Mouse (Mus musculus) embryonic fibroblast, embryonic 13.5 days (primary cell): ENCODE data around the gene Smyd3. TPM values are rescaled to one million over a fixed set of nuclear protein-coding genes. Genes with fewer than 3 reads are reported as not detected.

Experiments used
- H3K27ac ChIP-seq: 2 replicates; pipeline ENCODE4 v1.5.1; 2012; ENCODE audit warnings: low read length, control low read depth, inconsistent platforms; ENCODE audit not compliant: insufficient read depth
- H3K4me1 ChIP-seq: 2 replicates; pipeline ENCODE4 v1.6.1; 2011; ENCODE audit warnings: low read length; ENCODE audit not compliant: control insufficient read depth, insufficient read depth
- H3K4me3 ChIP-seq: 2 replicates; pipeline ENCODE4 v1.5.1; 2011; ENCODE audit warnings: mild to moderate bottlenecking, control low read depth, low read length; ENCODE audit not compliant: insufficient read depth
- CTCF ChIP-seq: IDR thresholded peaks from 2 replicates; pipeline ENCODE4 v1.5.1; 2011; ENCODE audit warnings: mild to moderate bottlenecking, control low read depth, low read length, moderate library complexity, borderline replicate concordance; ENCODE audit not compliant: insufficient read depth
- POLR2A ChIP-seq: IDR thresholded peaks from 2 replicates; pipeline ENCODE4 v1.6.1; 2011; ENCODE audit warnings: low read depth, mild to moderate bottlenecking, control low read depth, low read length, moderate library complexity
- polyA plus RNA-seq: library from polyadenylated mRNA; stranded (reverse); fragments of >200 nt; gene quantifications from 2 replicates; pipeline ENCODE4 v1.2.4, GENCODE M21; 2011; ENCODE audit warnings: low read depth; ENCODE audit not compliant: missing spikeins, insufficient read length

The Smyd3 gene
- polyA plus RNA-seq, 1 experiment: 12.3 TPM

GRCm38 (mm10) chr1:179276866-179277265 lies 241.0 kb downstream of the Smyd3 start:
- H3K4me1 ChIP-seq: no peaks in the 10 kb centered on the region
- no peak overlapping the region for H3K4me3 ChIP-seq
- TF ChIP-seq POLR2A (no peak), CTCF (no peak)
- no peak overlapping the region for H3K27ac ChIP-seq

- Histone ChIP-seq H3K4me1 (no peaks in the 10 kb centered on the region), H3K27ac (no peak overlapping the region), H3K4me3 (no peak overlapping the region)
- TF ChIP-seq POLR2A: no peak
- TF ChIP-seq CTCF: no peak
Observed at GRCm38 (mm10) chr1:179272926-179273325, 244.9 kb downstream of the Smyd3 start.

DNA sequence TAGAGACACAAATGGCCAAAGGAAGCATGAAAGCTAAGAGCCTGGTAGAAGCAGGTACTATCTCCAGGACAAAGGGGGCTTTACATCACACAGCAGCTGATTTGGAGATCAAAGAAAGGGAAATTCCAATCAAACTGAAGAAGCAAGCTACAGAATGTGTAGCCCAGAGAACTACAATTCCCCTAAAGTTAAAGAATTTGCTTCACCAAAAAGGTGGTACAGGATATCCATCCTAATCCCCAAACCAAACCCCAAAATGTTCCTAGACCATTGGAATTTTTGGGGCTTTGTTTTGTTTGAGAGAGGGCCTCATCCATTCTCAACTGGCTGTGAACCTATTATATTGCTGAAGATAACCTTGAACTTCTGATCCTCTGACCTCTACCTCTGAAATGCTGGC lies 245.5 kb downstream of the Smyd3 start:
- TF ChIP-seq POLR2A (no peak), CTCF (no peak)
- H3K4me3 ChIP-seq: no peak overlapping the region
- no peaks in the 10 kb centered on the region for H3K4me1 ChIP-seq
- H3K27ac ChIP-seq: no peak overlapping the region

DNA sequence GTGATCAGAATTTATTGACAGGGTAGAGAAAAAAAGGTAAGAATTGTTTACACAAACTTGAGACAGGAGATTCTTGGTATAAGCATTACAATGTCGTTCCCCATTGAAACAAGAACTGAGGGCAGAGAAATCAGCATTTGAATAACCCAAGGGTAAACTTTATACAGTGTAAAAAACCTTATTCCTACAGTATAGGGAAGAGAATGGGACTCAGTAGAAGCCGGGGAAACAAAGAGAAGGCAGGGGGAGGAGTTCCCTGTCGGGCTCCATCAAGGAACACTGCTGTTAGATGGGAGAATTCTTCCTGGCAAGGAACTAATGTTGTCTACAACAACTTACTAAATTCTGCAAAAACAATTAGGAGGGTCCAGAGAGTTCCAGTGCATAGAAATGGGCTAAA lies 250.9 kb downstream of the Smyd3 start:
- no peak for TF ChIP-seq POLR2A
- Histone ChIP-seq H3K27ac (no peak overlapping the region), H3K4me1 (no peaks in the 10 kb centered on the region), H3K4me3 (no peak overlapping the region)

DNA sequence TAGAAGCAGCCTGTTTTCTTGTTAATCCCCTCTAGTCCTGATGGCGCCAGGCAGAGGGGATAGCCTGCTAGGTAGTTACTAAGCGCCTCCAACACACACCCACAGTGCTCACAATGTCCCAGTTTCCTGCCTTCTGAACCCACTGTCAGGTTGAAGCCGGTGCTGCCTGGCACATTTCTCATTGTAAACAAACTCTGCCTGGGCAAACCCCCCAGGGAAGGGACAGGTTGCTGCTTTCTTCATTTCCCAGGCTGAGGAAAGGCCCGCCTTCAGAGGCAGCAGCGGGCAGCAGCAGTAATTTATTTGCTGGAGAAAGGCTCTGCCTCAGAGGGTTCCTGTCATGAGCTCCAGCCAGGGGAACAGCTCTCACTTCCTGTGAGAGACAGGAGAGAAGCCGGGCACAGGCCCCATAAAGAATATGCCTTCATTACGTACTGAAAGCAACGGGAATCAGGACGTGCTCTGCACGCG lies 256.3 kb downstream of the Smyd3 start:
- H3K4me1 ChIP-seq: no peaks in the 10 kb centered on the region
- TF ChIP-seq POLR2A (no peak), CTCF (no peak)
- H3K27ac ChIP-seq: no peak overlapping the region
- H3K4me3 ChIP-seq: no peak overlapping the region

DNA sequence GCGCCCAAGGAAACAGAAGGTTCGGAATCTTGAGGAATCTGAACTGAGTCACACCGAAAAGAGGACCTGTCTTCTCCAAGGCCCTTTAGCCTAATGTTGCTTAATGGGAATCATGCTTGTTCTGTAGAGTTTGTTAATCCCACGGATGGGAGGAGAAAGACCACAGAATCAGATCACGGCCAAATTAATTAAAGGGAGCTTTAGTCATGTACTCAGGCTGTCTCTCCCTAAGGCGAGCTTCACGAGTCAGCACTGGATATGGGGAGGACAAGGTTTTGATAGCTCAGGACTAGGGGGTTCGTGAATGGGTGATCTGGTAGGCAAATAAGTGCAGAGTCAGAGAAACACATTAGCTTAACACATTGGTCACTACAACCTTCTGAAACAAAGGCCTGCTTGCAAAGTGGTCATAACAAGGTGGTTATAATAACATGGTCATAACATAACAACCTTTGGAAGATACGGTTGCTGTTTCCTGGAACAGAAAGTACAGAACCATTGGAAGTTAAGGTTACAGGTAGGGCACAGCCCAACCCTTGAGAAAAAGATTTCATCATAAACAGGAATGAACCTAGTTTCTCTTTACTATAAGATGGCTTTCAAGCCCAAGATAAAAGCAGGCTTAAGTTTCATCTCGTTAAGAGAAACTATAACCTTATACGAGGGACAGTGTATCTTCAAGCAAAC lies 261.9 kb downstream of the Smyd3 start:
- no peak for TF ChIP-seq CTCF
- no peaks in the 10 kb centered on the region for H3K4me1 ChIP-seq
- H3K4me3 ChIP-seq: no peak overlapping the region
- H3K27ac ChIP-seq: no peak overlapping the region

DNA sequence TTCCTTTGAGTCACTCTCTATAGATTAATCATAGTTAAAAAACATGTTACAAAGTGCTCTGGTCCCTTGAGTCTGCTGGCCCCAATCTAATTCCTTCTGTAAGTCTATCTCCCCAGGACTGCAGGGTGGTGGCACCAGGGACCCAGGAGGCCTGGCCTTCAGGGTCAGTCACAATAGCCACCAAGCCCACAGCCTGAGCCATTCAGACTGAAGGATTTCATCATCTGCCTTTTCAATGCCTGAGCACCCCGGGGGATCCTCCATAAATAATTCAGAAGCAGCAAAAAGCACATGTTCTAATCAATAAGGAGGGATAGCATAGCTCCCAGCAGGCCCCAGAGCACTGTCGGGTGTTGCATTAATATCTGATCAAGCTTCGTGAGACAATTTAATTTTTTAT lies 263.3 kb downstream of the Smyd3 start:
- Histone ChIP-seq H3K4me3 (no peak overlapping the region), H3K27ac (no peak overlapping the region), H3K4me1 (no peaks in the 10 kb centered on the region)
- TF ChIP-seq CTCF (no peak), POLR2A (no peak)

GRCm38 (mm10) chr1:179252611-179253010 lies 265.2 kb downstream of the Smyd3 start:
- H3K4me1 ChIP-seq: no peaks in the 10 kb centered on the region
- H3K27ac ChIP-seq: no peak overlapping the region
- no peak overlapping the region for H3K4me3 ChIP-seq
- TF ChIP-seq CTCF: no peak
- TF ChIP-seq POLR2A: no peak

- H3K4me3 ChIP-seq: no peak overlapping the region
- no peak overlapping the region for H3K27ac ChIP-seq
- TF ChIP-seq CTCF (no peak), POLR2A (no peak)
- H3K4me1 ChIP-seq: no peaks in the 10 kb centered on the region
Observed at GRCm38 (mm10) chr1:179250388-179250787, 267.5 kb downstream of the Smyd3 start.

GRCm38 (mm10) chr1:179243554-179243953 lies 274.3 kb downstream of the Smyd3 start:
- TF ChIP-seq POLR2A (no peak), CTCF (no peak)
- Histone ChIP-seq H3K4me1 (peaks cover 1% of the 10 kb centered on the region; the same call in 1 of the 2 replicates), H3K27ac (no peak overlapping the region), H3K4me3 (no peak overlapping the region)

GRCm38 (mm10) chr1:179240663-179241279 lies 277.1 kb downstream of the Smyd3 start:
- TF ChIP-seq POLR2A: no peak
- TF ChIP-seq CTCF: no peak
- H3K4me3 ChIP-seq: no peak overlapping the region
- H3K27ac ChIP-seq: no peak overlapping the region
- peaks cover 2% of the 10 kb centered on the region; the same call in 1 of the 2 replicates for H3K4me1 ChIP-seq
